Mouse (Mus musculus) neural tube, embryonic 11.5 days (tissue): ENCODE data around the gene Fgf9. TPM values are rescaled to one million over a fixed set of nuclear protein-coding genes. Genes with fewer than 3 reads are reported as not detected.

ENCODE experiments used
- ATAC-seq: fragments of 200-750 bp; cut with Nextera tagmentation; 2 replicates; pipeline ENCODE4 v1.8.0; 2017; ENCODE audit warnings: moderate number of reproducible peaks, mild to moderate bottlenecking, moderate TSS enrichment, moderate library complexity; ENCODE audit not compliant: insufficient read depth, low FRiP score, low TSS enrichment
- DNase-seq: peaks from one replicate; pipeline ENCODE4 v3.0.0-alpha.2; 2015; ENCODE audit warnings: low spot score
- H3K27ac ChIP-seq: fragments of 300-500 bp; sonication (generic); 2 replicates; pipeline ENCODE4 v1.5.1; 2014; ENCODE audit warnings: low read depth, mild to moderate bottlenecking, low read length
- H3K27me3 ChIP-seq: fragments of 300-500 bp; sonication (generic); 2 replicates; pipeline ENCODE4 v1.6.1; 2014; ENCODE audit warnings: mild to moderate bottlenecking, low read length, mixed read lengths; ENCODE audit not compliant: control insufficient read depth, insufficient read depth
- H3K36me3 ChIP-seq: fragments of 300-500 bp; sonication (generic); 2 replicates; pipeline ENCODE4 v1.6.1; 2014; ENCODE audit warnings: mild to moderate bottlenecking, low read length, moderate library complexity, mixed read lengths; ENCODE audit not compliant: control insufficient read depth, insufficient read depth
- H3K4me1 ChIP-seq: fragments of 300-500 bp; sonication (generic); 2 replicates; pipeline ENCODE4 v1.6.1; 2014; ENCODE audit warnings: low read length, mixed read lengths; ENCODE audit not compliant: control insufficient read depth, insufficient read depth
- H3K4me2 ChIP-seq: fragments of 300-500 bp; sonication (generic); 2 replicates; pipeline ENCODE4 v1.6.1; 2014; ENCODE audit warnings: low read depth, mild to moderate bottlenecking, moderate library complexity
- H3K4me3 ChIP-seq: fragments of 300-500 bp; sonication (generic); 2 replicates; pipeline ENCODE4 v1.5.1; 2014; ENCODE audit warnings: low read depth, low read length
- H3K9ac ChIP-seq: fragments of 300-500 bp; sonication (generic); 2 replicates; pipeline ENCODE4 v1.6.1; 2014; ENCODE audit warnings: mild to moderate bottlenecking, low read length
- H3K9me3 ChIP-seq: fragments of 300-500 bp; sonication (generic); 2 replicates; pipeline ENCODE4 v1.6.1; 2016; ENCODE audit warnings: low read length; ENCODE audit not compliant: control insufficient read depth
- WGBS: fragments of 180-500 bp; shearing (Covaris S2); extraction: QIAGEN DNeasy Blood & Tissue Kit; methylation state at CpG from one replicate; pipeline ENCODE4 v1.1.7; 2014; 5-methylcytosine and 5-hydroxymethylcytosine counted together
- polyA plus RNA-seq: library from polyadenylated mRNA; unstranded; fragments of >200 nt; fragmentation: Nextera tagmentation; extraction: Ambion mirVana; gene quantifications from 2 replicates; pipeline ENCODE4 v1.2.1, GENCODE M21; 2014

Gene Fgf9
- polyA plus RNA-seq, 1 experiment from 2014 or later = 7.3 TPM

GRCm38 (mm10) chr14:58076726-58077255 lies 6.4 kb downstream of the Fgf9 start:
- Histone ChIP-seq H3K4me2 (peak overlapping the region; percentile 93), H3K27me3 (peaks cover 58% of the 10 kb centered on the region), H3K4me3 (peak overlapping the region; percentile 58), H3K4me1 (peaks cover 16% of the 10 kb centered on the region), H3K36me3 (no peaks in the 10 kb centered on the region), H3K9ac (peak overlapping the region; percentile 62), H3K9me3 (no peaks in the 10 kb centered on the region), H3K27ac (no peak overlapping the region)
- DNase-seq (no peak), ATAC-seq (no peak)
- WGBS = 4% methylated on average over 14 of the region's 14 CpGs

GRCm38 (mm10) chr14:58079471-58079870 lies 9.1 kb downstream of the Fgf9 start:
- Histone ChIP-seq H3K9ac (no peak overlapping the region), H3K27me3 (peaks cover 35% of the 10 kb centered on the region), H3K4me2 (no peak overlapping the region), H3K9me3 (no peaks in the 10 kb centered on the region), H3K36me3 (no peaks in the 10 kb centered on the region), H3K4me3 (no peak overlapping the region), H3K4me1 (peaks cover 9% of the 10 kb centered on the region), H3K27ac (no peak overlapping the region)
- DNase-seq = no peak
- no peak for ATAC-seq
- 83% methylated on average over 2 of the region's 2 CpGs for WGBS

GRCm38 (mm10) chr14:58081955-58082354 lies 11.6 kb downstream of the Fgf9 start:
- no peaks in the 10 kb centered on the region for H3K4me1 ChIP-seq
- DNase-seq (no peak), ATAC-seq (no peak)
- H3K9ac ChIP-seq = no peak overlapping the region
- H3K4me3 ChIP-seq = no peak overlapping the region
- no peaks in the 10 kb centered on the region for H3K9me3 ChIP-seq
- peaks cover 11% of the 10 kb centered on the region for H3K27me3 ChIP-seq
- WGBS = 83% methylated on average over 1 of the region's 1 CpGs
- no peak overlapping the region for H3K4me2 ChIP-seq
- H3K36me3 ChIP-seq = no peaks in the 10 kb centered on the region
- no peak overlapping the region for H3K27ac ChIP-seq

- WGBS = 92% methylated on average over 3 of the region's 3 CpGs
- H3K4me1 ChIP-seq = peaks cover 5% of the 10 kb centered on the region
- no peak for DNase-seq
- H3K4me3 ChIP-seq = no peak overlapping the region
- H3K27me3 ChIP-seq = no peaks in the 10 kb centered on the region
- H3K9me3 ChIP-seq = no peaks in the 10 kb centered on the region
- no peak for ATAC-seq
- no peak overlapping the region for H3K4me2 ChIP-seq
- no peak overlapping the region for H3K27ac ChIP-seq
- H3K36me3 ChIP-seq = no peaks in the 10 kb centered on the region
- H3K9ac ChIP-seq = no peak overlapping the region
These were observed 13.9 kb downstream of the Fgf9 start for GRCm38 (mm10) chr14:58084240-58084639.

- Histone ChIP-seq H3K27me3 (no peaks in the 10 kb centered on the region), H3K4me1 (peaks cover 5% of the 10 kb centered on the region), H3K27ac (no peak overlapping the region), H3K4me2 (no peak overlapping the region), H3K9ac (no peak overlapping the region), H3K9me3 (no peaks in the 10 kb centered on the region), H3K4me3 (no peak overlapping the region), H3K36me3 (no peaks in the 10 kb centered on the region)
- 28% methylated on average over 4 of the region's 4 CpGs for WGBS
- DNase-seq = no peak
- ATAC-seq = no peak
These were observed 17.0 kb downstream of the Fgf9 start for GRCm38 (mm10) chr14:58087326-58087725.

- Histone ChIP-seq H3K36me3 (no peaks in the 10 kb centered on the region), H3K9ac (no peak overlapping the region), H3K27me3 (no peaks in the 10 kb centered on the region), H3K4me1 (peaks cover 5% of the 10 kb centered on the region), H3K4me3 (no peak overlapping the region), H3K4me2 (no peak overlapping the region), H3K27ac (no peak overlapping the region), H3K9me3 (no peaks in the 10 kb centered on the region)
- ATAC-seq = no peak
- DNase-seq = no peak
- 87% methylated on average over 5 of the region's 5 CpGs for WGBS
These were observed 19.1 kb downstream of the Fgf9 start for GRCm38 (mm10) chr14:58089486-58089885.

- H3K4me3 ChIP-seq = no peak overlapping the region
- H3K4me2 ChIP-seq = no peak overlapping the region
- no peak overlapping the region for H3K27ac ChIP-seq
- peaks cover 5% of the 10 kb centered on the region for H3K4me1 ChIP-seq
- H3K36me3 ChIP-seq = no peaks in the 10 kb centered on the region
- H3K9me3 ChIP-seq = no peaks in the 10 kb centered on the region
- H3K9ac ChIP-seq = no peak overlapping the region
- no peaks in the 10 kb centered on the region for H3K27me3 ChIP-seq
- DNase-seq (no peak), ATAC-seq (no peak)
- WGBS = 77% methylated on average over 10 of the region's 10 CpGs
These were observed 21.0 kb downstream of the Fgf9 start for GRCm38 (mm10) chr14:58091321-58091720.

- Histone ChIP-seq H3K4me3 (no peak overlapping the region), H3K27ac (no peak overlapping the region), H3K27me3 (no peaks in the 10 kb centered on the region), H3K9ac (no peak overlapping the region), H3K9me3 (no peaks in the 10 kb centered on the region), H3K4me1 (no peaks in the 10 kb centered on the region), H3K36me3 (no peaks in the 10 kb centered on the region), H3K4me2 (no peak overlapping the region)
- no peak for DNase-seq
- 86% methylated on average over 8 of the region's 8 CpGs for WGBS
- no peak for ATAC-seq
These were observed 29.3 kb downstream of the Fgf9 start for GRCm38 (mm10) chr14:58099599-58099998.

- H3K4me2 ChIP-seq = no peak overlapping the region
- WGBS = 9% methylated on average over 6 of the region's 6 CpGs
- no peak overlapping the region for H3K27ac ChIP-seq
- no peaks in the 10 kb centered on the region for H3K4me1 ChIP-seq
- H3K27me3 ChIP-seq = no peaks in the 10 kb centered on the region
- DNase-seq (no peak), ATAC-seq (peak; percentile 61; the same call in 1 of the 2 replicates)
- H3K9me3 ChIP-seq = no peaks in the 10 kb centered on the region
- H3K4me3 ChIP-seq = no peak overlapping the region
- no peak overlapping the region for H3K9ac ChIP-seq
- H3K36me3 ChIP-seq = no peaks in the 10 kb centered on the region
These were observed 31.0 kb downstream of the Fgf9 start for GRCm38 (mm10) chr14:58101298-58101697.
